Mouse (Mus musculus) intestine, embryonic 14.5 days (tissue): ENCODE measurements around the gene Sypl2. TPM values are rescaled to one million over a fixed set of nuclear protein-coding genes. Genes with fewer than 3 reads are reported as not detected.

Experiments
- ATAC-seq: fragments of 200-750 bp; cut with Nextera tagmentation; replicated peaks from 2 replicates; pipeline ENCODE4 v1.8.0; 2017; ENCODE audit warnings: low read depth, moderate number of reproducible peaks, moderate TSS enrichment, moderate library complexity; ENCODE audit not compliant: low FRiP score, low TSS enrichment
- DNase-seq: peaks from one replicate; pipeline ENCODE4 v3.0.0-alpha.2; 2018; ENCODE audit warnings: low spot score
- H3K27ac ChIP-seq: fragments of 300-500 bp; sonication (generic); 2 replicates; pipeline ENCODE4 v1.5.1; 2014; ENCODE audit warnings: low read depth, mild to moderate bottlenecking, control low read depth
- H3K27me3 ChIP-seq: fragments of 300-500 bp; sonication (generic); replicated peaks from 2 replicates; pipeline ENCODE4 v1.6.1; 2014; ENCODE audit warnings: low read length, control low read depth; ENCODE audit not compliant: control insufficient read depth, insufficient read depth
- H3K36me3 ChIP-seq: fragments of 300-500 bp; sonication (generic); 2 replicates; pipeline ENCODE4 v1.6.1; 2014; ENCODE audit warnings: low read length, control low read depth; ENCODE audit not compliant: control insufficient read depth, insufficient read depth
- H3K4me1 ChIP-seq: fragments of 300-500 bp; sonication (generic); replicated peaks from 2 replicates; pipeline ENCODE4 v1.6.1; 2014; ENCODE audit warnings: low read length, control low read depth, mixed read lengths; ENCODE audit not compliant: control insufficient read depth, insufficient read depth
- H3K4me2 ChIP-seq: fragments of 300-500 bp; sonication (generic); 2 replicates; pipeline ENCODE4 v1.6.1; 2014; ENCODE audit warnings: low read length
- H3K4me3 ChIP-seq: fragments of 300-500 bp; sonication (generic); 2 replicates; pipeline ENCODE4 v1.5.1; 2014; ENCODE audit warnings: low read depth, low read length, control low read depth, mixed read lengths
- H3K9ac ChIP-seq: fragments of 300-500 bp; sonication (generic); 2 replicates; pipeline ENCODE4 v1.6.1; 2014; ENCODE audit warnings: mild to moderate bottlenecking, low read length
- H3K9me3 ChIP-seq: fragments of 300-500 bp; sonication (generic); 2 replicates; pipeline ENCODE4 v1.6.1; 2016; ENCODE audit warnings: low read length, control low read depth; ENCODE audit not compliant: control insufficient read depth
- WGBS: fragments of 180-500 bp; shearing (Covaris S2); extraction: QIAGEN DNeasy Blood & Tissue Kit; methylation state at CpG from one replicate; pipeline ENCODE4 v1.1.7; 2014; 5-methylcytosine and 5-hydroxymethylcytosine counted together
- polyA plus RNA-seq: library from polyadenylated mRNA; unstranded; fragments of >200 nt; fragmentation: Nextera tagmentation; extraction: Ambion mirVana; gene quantifications from 2 replicates; pipeline ENCODE4 v1.2.1, GENCODE M21; 2014

The Sypl2 gene
- polyA plus RNA-seq, 1 experiment from 2014 or later = 0.08 TPM

- DNase-seq (no peak), ATAC-seq (no peak)
These were observed 23.9 kb downstream of the Sypl2 start for GRCm38 (mm10) chr3:108202506-108202905.

GRCm38 (mm10) chr3:108200329-108201323 is 25.8 kb downstream of the Sypl2 start, which contains the start of gene Cyb561d1:
TSS of gene Cyb561d1 (minus strand) at chr3:108201212.
- H3K27me3 ChIP-seq = no peaks in the 10 kb centered on the region
- 3% methylated on average over 43 of the region's 44 CpGs for WGBS
- peak within 1 kb of the TSS; percentile 88 for H3K27ac ChIP-seq
- peak within 1 kb of the TSS; percentile 70 for H3K4me3 ChIP-seq
- DNase-seq = peak; percentile 99
- ATAC-seq = peak; percentile 96
- H3K9me3 ChIP-seq = no peaks in the 10 kb centered on the region
- H3K4me2 ChIP-seq = peak within 1 kb of the TSS; percentile 69
- H3K36me3 ChIP-seq = peaks cover 44% of the 10 kb centered on the region
- H3K4me1 ChIP-seq = peaks cover 14% of the 10 kb centered on the region; the same call in 1 of the 2 replicates
- H3K9ac ChIP-seq = peak within 1 kb of the TSS; percentile 55

More at GRCm38 (mm10) chr3:108202506-108202905, 23.9 kb downstream of the Sypl2 start:
- Histone ChIP-seq H3K4me3 (no peak overlapping the region), H3K4me1 (peaks cover 5% of the 10 kb centered on the region; the same call in 1 of the 2 replicates), H3K9ac (no peak overlapping the region), H3K4me2 (no peak overlapping the region), H3K9me3 (no peaks in the 10 kb centered on the region), H3K36me3 (peaks cover 63% of the 10 kb centered on the region), H3K27ac (no peak overlapping the region), H3K27me3 (no peaks in the 10 kb centered on the region)

- Histone ChIP-seq H3K36me3 (peaks cover 30% of the 10 kb centered on the region), H3K4me2 (peak overlapping the region; percentile 69; the same call in 1 of the 2 replicates), H3K4me3 (no peak overlapping the region), H3K27ac (no peak overlapping the region), H3K9ac (no peak overlapping the region), H3K27me3 (no peaks in the 10 kb centered on the region), H3K4me1 (peaks cover 14% of the 10 kb centered on the region; the same call in 1 of the 2 replicates), H3K9me3 (no peaks in the 10 kb centered on the region)
- 95% methylated on average over 6 of the region's 6 CpGs for WGBS
- DNase-seq = no peak
- no peak for ATAC-seq
These were observed 27.2 kb downstream of the Sypl2 start for GRCm38 (mm10) chr3:108199231-108199630.

GRCm38 (mm10) chr3:108197066-108197497 is 29.4 kb downstream of the Sypl2 start:
- no peaks in the 10 kb centered on the region for H3K27me3 ChIP-seq
- peak overlapping the region; percentile 30 for H3K4me2 ChIP-seq
- no peak overlapping the region for H3K27ac ChIP-seq
- WGBS = 17% methylated on average over 13 of the region's 14 CpGs
- H3K9me3 ChIP-seq = no peaks in the 10 kb centered on the region
- H3K9ac ChIP-seq = no peak overlapping the region
- peaks cover 16% of the 10 kb centered on the region for H3K36me3 ChIP-seq
- H3K4me3 ChIP-seq = no peak overlapping the region
- peaks cover 14% of the 10 kb centered on the region; the same call in 1 of the 2 replicates for H3K4me1 ChIP-seq
- ATAC-seq = 0 out of 2 replicates have a peak, but pooled peaks have one; percentile 12
- peak; percentile 64 for DNase-seq

GRCm38 (mm10) chr3:108195941-108196590 is 30.4 kb downstream of the Sypl2 start:
- peaks cover 11% of the 10 kb centered on the region for H3K36me3 ChIP-seq
- no peak overlapping the region for H3K4me3 ChIP-seq
- no peak overlapping the region for H3K9ac ChIP-seq
- WGBS = 77% methylated on average over 7 of the region's 7 CpGs
- ATAC-seq (no peak), DNase-seq (no peak)
- peaks cover 15% of the 10 kb centered on the region for H3K4me1 ChIP-seq
- no peak overlapping the region for H3K4me2 ChIP-seq
- H3K9me3 ChIP-seq = no peaks in the 10 kb centered on the region
- no peak overlapping the region for H3K27ac ChIP-seq
- H3K27me3 ChIP-seq = no peaks in the 10 kb centered on the region

- Histone ChIP-seq H3K4me3 (no peak overlapping the region), H3K4me2 (no peak overlapping the region), H3K9ac (no peak overlapping the region), H3K9me3 (no peaks in the 10 kb centered on the region), H3K27me3 (no peaks in the 10 kb centered on the region), H3K36me3 (peaks cover 11% of the 10 kb centered on the region), H3K4me1 (peaks cover 14% of the 10 kb centered on the region), H3K27ac (no peak overlapping the region)
- ATAC-seq = no peak
- 87% methylated on average over 4 of the region's 4 CpGs for WGBS
- DNase-seq = no peak
These were observed 31.2 kb downstream of the Sypl2 start for GRCm38 (mm10) chr3:108195287-108195686.

- H3K4me2 ChIP-seq = no peak overlapping the region
- no peak overlapping the region for H3K9ac ChIP-seq
- H3K9me3 ChIP-seq = no peaks in the 10 kb centered on the region
- WGBS = 43% methylated on average over 4 of the region's 4 CpGs
- H3K36me3 ChIP-seq = peaks cover 8% of the 10 kb centered on the region
- no peak for ATAC-seq
- no peaks in the 10 kb centered on the region for H3K27me3 ChIP-seq
- H3K27ac ChIP-seq = peak overlapping the region; percentile 38; the same call in 1 of the 2 replicates
- peak; percentile 49 for DNase-seq
- no peak overlapping the region for H3K4me3 ChIP-seq
- peaks cover 25% of the 10 kb centered on the region for H3K4me1 ChIP-seq
These were observed 32.8 kb downstream of the Sypl2 start for GRCm38 (mm10) chr3:108193686-108194085.

GRCm38 (mm10) chr3:108189897-108190296 is 36.6 kb downstream of the Sypl2 start:
- WGBS = 24% methylated on average over 5 of the region's 5 CpGs
- Histone ChIP-seq H3K4me3 (no peak overlapping the region), H3K27ac (peak overlapping the region; percentile 47; the same call in 1 of the 2 replicates), H3K9me3 (no peaks in the 10 kb centered on the region), H3K9ac (no peak overlapping the region), H3K4me1 (peaks cover 26% of the 10 kb centered on the region), H3K27me3 (0 out of 2 replicates have a peak, but pooled peaks cover under 1% of the 10 kb centered on the region), H3K4me2 (peak overlapping the region; percentile 32), H3K36me3 (no peaks in the 10 kb centered on the region)
- no peak for ATAC-seq
- no peak for DNase-seq
